ENCODE assay signal across 8 mouse cellular contexts in genomic region chr6:99523679-99524370, GRCm38 (mm10). TPM values are rescaled to one million over a fixed set of nuclear protein-coding genes. Genes with fewer than 3 reads are reported as not detected.
DNase-seq lines count a peak whose midpoint lies in the region; ATAC-seq lines count a peak whose summit lies in the region.

No protein-coding gene starts in this region.

- H3K27me3 ChIP-seq in lung, embryonic 15.5 days = no peaks in the 10 kb centered on the region
- no peaks in the 10 kb centered on the region for H3K27me3 ChIP-seq in forebrain, embryonic 11.5 days (ENCODE audit: control insufficient read depth, insufficient read depth, low read length)
- peaks cover 22% of the 10 kb centered on the region for H3K27me3 ChIP-seq in limb, embryonic 10.5 days (ENCODE audit: low read depth, poor library complexity, severe bottlenecking)
- H3K27me3 ChIP-seq in neural tube, embryonic 15.5 days (replicated peaks) = no peaks in the 10 kb centered on the region

- H3K9me3 ChIP-seq in lung, embryonic 15.5 days = 0 out of 2 replicates have a peak, but pooled peaks cover 3% of the 10 kb centered on the region
- peaks cover 4% of the 10 kb centered on the region; the same call in 1 of the 2 replicates for H3K9me3 ChIP-seq in forebrain, embryonic 11.5 days (ENCODE audit: control insufficient read depth, low read length)
- 0 out of 2 replicates have a peak, but pooled peaks cover 2% of the 10 kb centered on the region for H3K9me3 ChIP-seq in limb, embryonic 10.5 days (replicated peaks)
- no peaks in the 10 kb centered on the region for H3K9me3 ChIP-seq in neural tube, embryonic 15.5 days (replicated peaks)

- H3K27ac ChIP-seq in lung, embryonic 15.5 days = peak overlapping the region; percentile 100
- H3K27ac ChIP-seq in forebrain, embryonic 11.5 days (ENCODE audit: low read depth, low read length) = peak overlapping the region; percentile 98
- peak overlapping the region; percentile 97; the same call in 1 of the 2 replicates for H3K27ac ChIP-seq in limb, embryonic 10.5 days
- H3K27ac ChIP-seq in neural tube, embryonic 15.5 days (replicated peaks) = peak overlapping the region; percentile 100

- H3K36me3 ChIP-seq in lung, embryonic 15.5 days = 0 out of 2 replicates have a peak, but pooled peaks cover 3% of the 10 kb centered on the region
- H3K36me3 ChIP-seq in forebrain, embryonic 11.5 days (ENCODE audit: control insufficient read depth, insufficient read depth, low read length) = no peaks in the 10 kb centered on the region; the same call in 1 of the 2 replicates
- H3K36me3 ChIP-seq in limb, embryonic 10.5 days = peaks cover 15% of the 10 kb centered on the region
- peaks cover 3% of the 10 kb centered on the region; the same call in 1 of the 2 replicates for H3K36me3 ChIP-seq in neural tube, embryonic 15.5 days

- ATAC-seq in lung, embryonic 15.5 days (ENCODE audit: borderline replicate concordance, extremely low read depth, low FRiP score, low TSS enrichment) = no peak
- ATAC-seq in forebrain, embryonic 11.5 days (replicated peaks; ENCODE audit: low FRiP score) = no peak
- ATAC-seq in neural tube, embryonic 15.5 days (ENCODE audit: low FRiP score) = no peak

- 24% methylated on average over 10 of the region's 10 CpGs for WGBS in lung, embryonic 15.5 days
- WGBS in forebrain, embryonic 11.5 days = 28% methylated on average over 10 of the region's 10 CpGs
- 31% methylated on average over 10 of the region's 10 CpGs for WGBS in limb, embryonic 10.5 days
- WGBS in neural tube, embryonic 15.5 days = 17% methylated on average over 10 of the region's 10 CpGs

- H3K4me1 ChIP-seq in lung, embryonic 15.5 days = peaks cover 10% of the 10 kb centered on the region; the same call in 1 of the 2 replicates
- peaks cover 5% of the 10 kb centered on the region; the same call in 1 of the 2 replicates for H3K4me1 ChIP-seq in forebrain, embryonic 11.5 days (replicated peaks; ENCODE audit: control insufficient read depth, insufficient read depth, low read length)
- H3K4me1 ChIP-seq in limb, embryonic 10.5 days = peaks cover 42% of the 10 kb centered on the region
- H3K4me1 ChIP-seq in neural tube, embryonic 15.5 days = peaks cover 31% of the 10 kb centered on the region

- H3K9ac ChIP-seq in lung, embryonic 15.5 days = peak overlapping the region; percentile 84
- peak overlapping the region; percentile 98 for H3K9ac ChIP-seq in forebrain, embryonic 11.5 days (ENCODE audit: low read length)
- peak overlapping the region; percentile 88 for H3K9ac ChIP-seq in neural tube, embryonic 15.5 days (replicated peaks)

- H3K4me2 ChIP-seq in lung, embryonic 15.5 days = peak overlapping the region; percentile 84
- H3K4me2 ChIP-seq in forebrain, embryonic 11.5 days (ENCODE audit: low read depth, low read length, severe bottlenecking) = peak overlapping the region; percentile 67
- H3K4me2 ChIP-seq in neural tube, embryonic 15.5 days = peak overlapping the region; percentile 98

- H3K4me3 ChIP-seq in lung, embryonic 15.5 days = peak overlapping the region; percentile 80
- H3K4me3 ChIP-seq in forebrain, embryonic 11.5 days (ENCODE audit: low read depth, low read length) = peak overlapping the region; percentile 86
- H3K4me3 ChIP-seq in limb, embryonic 10.5 days = peak overlapping the region; percentile 84
- H3K4me3 ChIP-seq in neural tube, embryonic 15.5 days (replicated peaks) = peak overlapping the region; percentile 76

- DNase-seq in lung, postnatal 14 days = no peak
- DNase-seq in forebrain, embryonic 11.5 days (ENCODE audit: low spot score) = no peak
- DNase-seq in limb, embryonic 10.5 days (ENCODE audit: low spot score) = no peak
- no peak for DNase-seq in urinary bladder, adult 2 months (ENCODE audit: low spot score)
- no peak for DNase-seq in adrenal gland, adult 18-20 months (ENCODE audit: low spot score in 2 of 2)
- no peak for DNase-seq in gastrocnemius, postnatal 10 days

RNA-seq across cellular contexts. Expression of gene Foxp1, which starts 1.3 kb away (rescaled TPM):
- 95.4 and 109 TPM in 2 replicates for polyA plus RNA-seq in lung, embryonic 15.5 days (2015; fragmentation: Nextera tagmentation; extraction: Ambion mirVana)
- polyA plus RNA-seq in forebrain, embryonic 11.5 days (2014; fragmentation: Nextera tagmentation; extraction: Ambion mirVana) = 91.1 and 91.5 TPM in 2 replicates
- 30.6 and 47.3 TPM in 2 replicates for polyA plus RNA-seq in limb, embryonic 10.5 days (2016; fragmentation: Nextera tagmentation; extraction: Ambion mirVana)
- polyA plus RNA-seq in neural tube, embryonic 15.5 days (2015; fragmentation: Nextera tagmentation; extraction: Ambion mirVana) = 51.0 and 63.9 TPM in 2 replicates
- polyA plus RNA-seq in urinary bladder, adult 2 months (2012; rRNA removed) = 46.5 and 67.6 TPM in 2 replicates
- 10 to 100 TPM; 35.8 to 46.8 TPM for total RNA-seq in adrenal gland, adult 18-20 months (2021)
- 10 to 100 TPM; 21.9 to 35.8 TPM for total RNA-seq in gastrocnemius, postnatal 10 days (2021)
